Mouse (Mus musculus) forebrain, embryonic 11.5 days (tissue): ENCODE data around the gene Dmrtc1a. TPM values are rescaled to one million over a fixed set of nuclear protein-coding genes. Genes with fewer than 3 reads are reported as not detected.
"Not testable (repeated sequence)": the region's sequence is repeated elsewhere in the genome, so short reads cannot be mapped to it uniquely, and the experiment has no call there.

Experiments
- ATAC-seq: fragments of 200-750 bp; cut with Nextera tagmentation; replicated peaks from 2 replicates; pipeline ENCODE4 v1.8.0; 2017; ENCODE audit warnings: moderate TSS enrichment; ENCODE audit not compliant: low FRiP score
- DNase-seq: peaks from one replicate; pipeline ENCODE4 v3.0.0-alpha.2; 2017; ENCODE audit warnings: low spot score
- H3K27ac ChIP-seq: fragments of 300-500 bp; sonication (generic); 2 replicates; pipeline ENCODE4 v1.5.1; 2014; ENCODE audit warnings: low read depth, low read length
- H3K27me3 ChIP-seq: fragments of 300-500 bp; sonication (generic); 2 replicates; pipeline ENCODE4 v1.6.1; 2014; ENCODE audit warnings: mild to moderate bottlenecking, low read length, mixed read lengths; ENCODE audit not compliant: control insufficient read depth, insufficient read depth
- H3K36me3 ChIP-seq: fragments of 300-500 bp; sonication (generic); 2 replicates; pipeline ENCODE4 v1.6.1; 2014; ENCODE audit warnings: mild to moderate bottlenecking, low read length, moderate library complexity, mixed read lengths; ENCODE audit not compliant: control insufficient read depth, insufficient read depth
- H3K4me1 ChIP-seq: fragments of 300-500 bp; sonication (generic); replicated peaks from 2 replicates; pipeline ENCODE4 v1.6.1; 2014; ENCODE audit warnings: low read length, mixed read lengths; ENCODE audit not compliant: control insufficient read depth, insufficient read depth
- H3K4me2 ChIP-seq: fragments of 300-500 bp; sonication (generic); 2 replicates; pipeline ENCODE4 v1.6.1; 2014; ENCODE audit warnings: low read depth, mild to moderate bottlenecking, low read length, moderate library complexity, mixed read lengths; ENCODE audit not compliant: severe bottlenecking
- H3K4me3 ChIP-seq: fragments of 300-500 bp; sonication (generic); 2 replicates; pipeline ENCODE4 v1.5.1; 2014; ENCODE audit warnings: low read depth, low read length
- H3K9ac ChIP-seq: fragments of 300-500 bp; sonication (generic); 2 replicates; pipeline ENCODE4 v1.6.1; 2014; ENCODE audit warnings: low read length
- H3K9me3 ChIP-seq: fragments of 300-500 bp; sonication (generic); 2 replicates; pipeline ENCODE4 v1.6.1; 2016; ENCODE audit warnings: low read length, mixed read lengths; ENCODE audit not compliant: control insufficient read depth
- WGBS: fragments of 180-500 bp; shearing (Covaris S2); extraction: QIAGEN DNeasy Blood & Tissue Kit; methylation state at CpG from one replicate; pipeline ENCODE4 v1.1.7; 2014; 5-methylcytosine and 5-hydroxymethylcytosine counted together
- polyA plus RNA-seq: library from polyadenylated mRNA; unstranded; fragments of >200 nt; fragmentation: Nextera tagmentation; extraction: Ambion mirVana; gene quantifications from 2 replicates; pipeline ENCODE4 v1.2.1, GENCODE M21; 2014

Dmrtc1a gene
- polyA plus RNA-seq, 1 experiment from 2014 or later = 0.40 TPM

DNA sequence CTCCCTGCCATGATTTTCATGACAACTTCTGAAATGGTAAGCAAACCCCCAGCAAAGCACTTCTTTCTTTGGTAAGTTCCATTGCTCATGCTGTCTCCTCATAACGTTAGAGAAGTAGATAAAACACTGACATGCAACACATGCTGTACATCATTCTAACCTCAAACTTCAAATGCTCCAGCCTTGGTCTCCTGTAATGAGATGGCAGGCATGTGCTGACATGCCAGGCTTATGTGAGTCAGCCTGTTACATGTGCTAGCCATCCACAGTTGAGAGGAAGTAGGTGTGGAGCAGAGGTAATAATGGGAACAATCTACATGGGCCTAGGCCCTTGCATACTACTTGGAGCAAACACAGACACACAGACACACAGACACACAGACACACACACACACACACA, 6.3 kb upstream of the Dmrtc1a start:
- not testable (repeated sequence) for DNase-seq, H3K9me3 ChIP-seq, H3K36me3 ChIP-seq, ATAC-seq, H3K9ac ChIP-seq, H3K4me3 ChIP-seq, H3K27me3 ChIP-seq, H3K4me2 ChIP-seq, H3K27ac ChIP-seq, H3K4me1 ChIP-seq
- WGBS = 94% methylated on average over 1 of the region's 1 CpGs

DNA sequence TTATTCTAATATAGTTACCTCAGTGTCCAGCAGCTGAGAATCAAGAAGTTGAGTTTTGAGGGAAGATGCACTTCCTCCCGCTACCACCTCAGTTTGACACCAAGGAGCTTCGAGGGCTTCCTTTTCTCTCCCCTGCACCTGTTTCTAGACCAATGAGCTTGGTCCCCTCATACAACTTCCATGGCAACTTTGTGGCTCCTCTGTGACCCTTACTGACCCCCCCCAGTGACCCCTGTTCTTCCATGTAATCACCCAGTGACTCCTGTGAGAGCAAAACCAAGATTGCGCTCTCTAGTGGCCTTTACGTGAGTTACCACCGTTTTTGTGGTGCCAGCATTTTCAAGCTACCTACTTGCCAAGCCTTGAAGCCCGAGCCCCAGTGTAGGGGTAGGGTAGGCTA, 40.6 kb downstream of the Dmrtc1a start, which contains the start of gene 1700031F05Rik:
Gene 1700031F05Rik, minus strand, starts transcription at position 101 of the 400 bp plus-strand sequence.
- DNase-seq (no peak), ATAC-seq (no peak)
- Histone ChIP-seq H3K9ac (no peak within 1 kb of the TSS), H3K4me2 (no peak within 1 kb of the TSS), H3K4me1 (no peaks in the 10 kb centered on the region), H3K27me3 (no peaks in the 10 kb centered on the region), H3K36me3 (no peaks in the 10 kb centered on the region), H3K4me3 (no peak within 1 kb of the TSS), H3K27ac (no peak within 1 kb of the TSS), H3K9me3 (no peaks in the 10 kb centered on the region)
- 94% methylated on average over 6 of the region's 6 CpGs for WGBS

DNA sequence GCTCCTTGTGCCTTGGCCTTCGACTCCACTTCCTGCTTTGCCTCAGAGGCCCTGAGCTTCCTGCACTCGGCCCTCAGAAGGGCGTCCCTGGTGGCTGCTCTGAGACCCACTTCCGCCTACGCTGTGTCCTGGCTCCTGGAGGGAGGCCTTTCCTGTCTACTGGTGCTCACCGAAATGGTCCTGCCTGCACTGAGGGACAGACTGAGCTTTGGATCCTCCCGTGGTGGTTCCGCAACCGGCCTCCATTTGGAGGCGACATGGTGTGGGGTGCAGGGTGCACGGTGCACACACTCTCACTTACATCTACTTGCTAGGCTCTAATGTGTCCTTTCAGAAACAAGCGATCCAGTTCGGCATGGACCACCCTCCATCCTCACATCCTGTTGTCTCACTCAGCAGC, 54.0 kb downstream of the Dmrtc1a start, which contains the start of gene Dmrtc1c2:
Gene Dmrtc1c2, minus strand, starts transcription at position 101 of the 400 bp plus-strand sequence.
- H3K9me3 ChIP-seq, H3K4me1 ChIP-seq, H3K4me2 ChIP-seq, H3K4me3 ChIP-seq, DNase-seq, ATAC-seq, H3K27me3 ChIP-seq, H3K9ac ChIP-seq, H3K36me3 ChIP-seq, H3K27ac ChIP-seq: not testable (repeated sequence)
- 50% methylated on average over 1 of the region's 13 CpGs for WGBS

Other genes starting within 250 kb of the Dmrtc1a start
- gene Gm3880, start 221.7 kb downstream of the Dmrtc1a start, polyA plus RNA-seq = not detected in 2 replicates
- gene Gm9112, start 201.1 kb downstream of the Dmrtc1a start, polyA plus RNA-seq = not detected in 2 replicates
- not detected in 2 replicates for gene Dmrtc1b, start 200.8 kb downstream of the Dmrtc1a start, polyA plus RNA-seq
- not detected in 2 replicates for gene Dmrtc1c1, start 105.7 kb downstream of the Dmrtc1a start, polyA plus RNA-seq
- gene Dmrtc1c2, start 54.1 kb downstream of the Dmrtc1a start, polyA plus RNA-seq = not detected in 2 replicates
- gene 1700031F05Rik, start 40.7 kb downstream of the Dmrtc1a start, polyA plus RNA-seq = not detected in 2 replicates
- not detected in 2 replicates for gene 1700011M02Rik, start 218 bp upstream of the Dmrtc1a start, polyA plus RNA-seq
- not detected in 2 replicates for gene 1700018G05Rik, start 19.7 kb upstream of the Dmrtc1a start, polyA plus RNA-seq